Mouse (Mus musculus) frontal cortex, adult 2 months (tissue): ENCODE data around the gene Trip11. TPM values are rescaled to one million over a fixed set of nuclear protein-coding genes. Genes with fewer than 3 reads are reported as not detected.

Source experiments
- DNase-seq, 2 experiments: peaks; one replicate each; pipeline ENCODE4 v3.0.0; 2022; ENCODE audit warnings: low spot score in 1 of 2; ENCODE audit errors: extremely low spot score in 1 of 2
- polyA plus RNA-seq: library from polyadenylated mRNA; depleted of rRNA; stranded (reverse); fragments of >200 nt; gene quantifications from 2 replicates; pipeline ENCODE4 v1.2.3, GENCODE M21; 2012; rRNA removed

The Trip11 gene
- polyA plus RNA-seq, 1 experiment: 12.5 TPM

DNA sequence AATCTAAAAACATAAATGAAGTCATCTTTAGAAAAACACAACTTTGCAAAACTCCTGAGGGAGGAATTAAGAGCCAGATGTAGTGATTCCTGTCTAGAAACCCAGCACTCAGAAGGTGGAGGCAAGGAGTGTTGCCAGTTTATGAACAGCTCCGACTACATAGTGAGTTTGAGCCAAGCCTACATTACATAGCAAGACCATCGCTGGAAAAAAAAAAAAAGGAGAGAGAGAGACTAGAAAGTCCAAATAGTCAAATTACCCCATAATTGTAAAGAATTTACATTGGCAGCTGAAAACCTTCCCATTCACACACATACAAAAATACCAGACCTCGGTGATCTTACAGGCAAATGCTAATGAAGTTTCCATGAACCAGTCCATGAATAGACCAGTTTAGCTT, 123.8 kb downstream of the Trip11 start:
- no peak for DNase-seq

Other genes starting within 250 kb of the Trip11 start
- gene Tc2n, start 194.7 kb downstream of the Trip11 start, polyA plus RNA-seq: 0.04 and 0.13 TPM in 2 replicates
- 4.2 and 7.3 TPM in 2 replicates for gene Fbln5, start 94.2 kb downstream of the Trip11 start, polyA plus RNA-seq
- gene Atxn3, start 45.0 kb upstream of the Trip11 start, polyA plus RNA-seq: 21.0 and 21.5 TPM in 2 replicates
- gene Cpsf2, start 62.7 kb upstream of the Trip11 start, polyA plus RNA-seq: 13.8 and 16.1 TPM in 2 replicates
- gene Slc24a4, start 215.5 kb upstream of the Trip11 start, polyA plus RNA-seq: 15.0 and 17.6 TPM in 2 replicates